Mouse (Mus musculus): ENCODE results near the gene Nhlh2.

- TF ChIP-seq CTCF (IDR thresholded peaks at IDR 0.05; ENCODE audit: borderline replicate concordance, insufficient read depth, low read depth, low read length) = no peak
- no peak for TF ChIP-seq POLR2A (IDR thresholded peaks at IDR 0.05; ENCODE audit: borderline replicate concordance, insufficient read depth, low read length)
Observed at GRCm38 (mm10) chr3:101963501-101963900, 46.4 kb upstream of the Nhlh2 start.

Data from cerebellum, adult 2 months (tissue).